Mouse (Mus musculus): ENCODE results near the gene Gm28079.
"Not testable (repeated sequence)": the region's sequence is repeated elsewhere in the genome, so short reads cannot be mapped to it uniquely, and the experiment has no call there.

The Gm28079 gene

DNA sequence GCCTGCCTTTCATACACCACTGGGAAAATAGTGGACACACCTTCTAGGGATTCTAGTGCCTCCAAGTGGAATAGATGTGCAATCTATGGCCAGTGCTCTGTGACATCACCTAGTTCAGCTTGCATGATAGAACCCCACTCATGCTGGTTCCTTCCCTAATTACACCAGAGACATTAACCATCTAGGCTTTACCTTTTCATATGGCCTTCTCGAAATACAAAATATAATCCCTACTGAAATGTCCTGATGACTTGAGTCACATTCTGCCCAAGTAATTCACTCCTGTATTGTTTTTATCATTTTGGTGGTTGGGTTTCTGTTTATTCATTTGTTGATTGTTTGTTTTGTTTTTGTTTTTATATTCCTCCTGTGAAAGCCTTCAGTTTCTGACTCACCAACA, at the start of gene Gm28079:
Gene Gm28079, minus strand, starts transcription at position 101 of the 400 bp plus-strand sequence.
- DNase-seq (ENCODE audit: low read depth): not testable (repeated sequence)

All from induced T-regulatory cell, adult 2 months (primary cell).